Mouse (Mus musculus): ENCODE measurements around the gene C030005K15Rik. TPM values are rescaled to one million over a fixed set of nuclear protein-coding genes. Genes with fewer than 3 reads are reported as not detected.

Gene C030005K15Rik
- total and polyA plus RNA-seq, 3 experiments = not detected

- DNase-seq (ENCODE audit: extremely low read depth) = no peak
- H3K9ac ChIP-seq (ENCODE audit: insufficient read depth, low read depth) = no peak overlapping the region
- H3K4me2 ChIP-seq (ENCODE audit: insufficient read depth, low read depth, poor library complexity, severe bottlenecking) = no peak overlapping the region
- H3K79me2 ChIP-seq (replicated peaks; ENCODE audit: control insufficient read depth, extremely low read depth, insufficient read depth, poor library complexity, severe bottlenecking) = no peaks in the 10 kb centered on the region
- no peaks in the 10 kb centered on the region for H3K9me3 ChIP-seq (replicated peaks; ENCODE audit: low read length)
- no peaks in the 10 kb centered on the region for H3K36me3 ChIP-seq (replicated peaks in 1 of 2; ENCODE audit: control insufficient read depth in 1 of 2, insufficient read depth in 1 of 2, low read length in 1 of 2)
- in situ Hi-C loops (cut with MboI; ENCODE audit: low pct_ligation_motif_present, low pct_unique_long_range_greater_than_20kb, low sequenced_read_pairs) (no loop called here), dilution Hi-C loops (cut with MboI; ENCODE audit: extremely low pct_ligation_motif_present, extremely low pct_unique_long_range_greater_than_20kb, low sequenced_read_pairs) (no loop called here)
- TF ChIP-seq GABPA (IDR thresholded peaks at IDR 0.05; ENCODE audit: insufficient replicate concordance, low read depth, low read length) = no peak
- no peak for TF ChIP-seq RCOR1 (conservative IDR thresholded peaks at IDR 0.05; ENCODE audit: low read depth, low read length)
- no peak for TF ChIP-seq MAFK (IDR thresholded peaks at IDR 0.05; ENCODE audit: insufficient replicate concordance, low read length)
- TF ChIP-seq JUN (IDR thresholded peaks at IDR 0.05; ENCODE audit: insufficient read depth, low read depth, low read length) = no peak
- no peak for TF ChIP-seq USF2 (conservative IDR thresholded peaks at IDR 0.05; ENCODE audit: low read depth, low read length)
- no peak for TF ChIP-seq NELFE (IDR thresholded peaks at IDR 0.05; ENCODE audit: low read depth, low read length)
- no peak overlapping the region for H3K27ac ChIP-seq (ENCODE audit: insufficient read depth, low read depth)
- H3K4me3 ChIP-seq (replicated peaks in 1 of 3; ENCODE audit: low read depth in 2 of 3, low read length in 2 of 3, poor library complexity in 1 of 3) = no peak overlapping the region
- no peaks in the 10 kb centered on the region for H3K4me1 ChIP-seq (ENCODE audit: control insufficient read depth in 1 of 2, insufficient read depth in 2 of 2)
- no peaks in the 10 kb centered on the region for H3K27me3 ChIP-seq (replicated peaks)
Observed at GRCm38 (mm10) chr10:97715289-97715906, 11.2 kb downstream of the C030005K15Rik start.

- Histone ChIP-seq H3K79me2 (replicated peaks; ENCODE audit: control insufficient read depth, extremely low read depth, insufficient read depth, poor library complexity, severe bottlenecking) (no peaks in the 10 kb centered on the region), H3K4me2 (ENCODE audit: insufficient read depth, low read depth, poor library complexity, severe bottlenecking) (no peak overlapping the region), H3K27me3 (replicated peaks) (no peaks in the 10 kb centered on the region), H3K4me3 (replicated peaks in 1 of 3; ENCODE audit: low read depth in 2 of 3, low read length in 2 of 3, poor library complexity in 1 of 3) (no peak overlapping the region), H3K9ac (ENCODE audit: insufficient read depth, low read depth) (no peak overlapping the region), H3K36me3 (replicated peaks in 1 of 2; ENCODE audit: control insufficient read depth in 1 of 2, insufficient read depth in 1 of 2, low read length in 1 of 2) (no peaks in the 10 kb centered on the region), H3K4me1 (ENCODE audit: control insufficient read depth in 1 of 2, insufficient read depth in 2 of 2) (no peaks in the 10 kb centered on the region), H3K27ac (ENCODE audit: insufficient read depth, low read depth) (no peak overlapping the region), H3K9me3 (replicated peaks; ENCODE audit: low read length) (no peaks in the 10 kb centered on the region)
- TF ChIP-seq ZNF384 (IDR thresholded peaks at IDR 0.05; ENCODE audit: low read depth, low read length) (no peak), SMC3 (IDR thresholded peaks at IDR 0.05; ENCODE audit: low read depth, low read length) (no peak), JUN (IDR thresholded peaks at IDR 0.05; ENCODE audit: insufficient read depth, low read depth, low read length) (no peak), IRF4 (IDR thresholded peaks at IDR 0.05; ENCODE audit: low read depth, low read length) (no peak), HCFC1 (IDR thresholded peaks at IDR 0.05; ENCODE audit: low read depth, low read length) (no peak), UBTF (IDR thresholded peaks at IDR 0.05; ENCODE audit: low read depth, low read length) (no peak), E2F4 (IDR thresholded peaks at IDR 0.05; ENCODE audit: insufficient replicate concordance, low read depth, low read length) (no peak), CHD1 (IDR thresholded peaks at IDR 0.05; ENCODE audit: low read depth, low read length) (no peak), POLR2A (IDR thresholded peaks at IDR 0.05; ENCODE audit: low read depth, low read length) (no peak), RCOR1 (conservative IDR thresholded peaks at IDR 0.05; ENCODE audit: low read depth, low read length) (no peak), MAFK (IDR thresholded peaks at IDR 0.05; ENCODE audit: insufficient replicate concordance, low read length) (no peak), TBP (conservative IDR thresholded peaks at IDR 0.05; ENCODE audit: low read depth, low read length) (no peak), BHLHE40 (IDR thresholded peaks at IDR 0.05; ENCODE audit: low read depth, low read length) (no peak), NELFE (IDR thresholded peaks at IDR 0.05; ENCODE audit: low read depth, low read length) (no peak), MYC (IDR thresholded peaks at IDR 0.05; ENCODE audit: low read depth, low read length) (no peak), CTCF (conservative IDR thresholded peaks at IDR 0.05 in 1 of 2, IDR thresholded peaks at IDR 0.05 in 1 of 2; ENCODE audit: low read depth in 2 of 2, low read length in 2 of 2) (no peak)
- dilution Hi-C loops (cut with MboI; ENCODE audit: extremely low pct_ligation_motif_present, extremely low pct_unique_long_range_greater_than_20kb, low sequenced_read_pairs) (no loop called here), in situ Hi-C loops (cut with MboI; ENCODE audit: low pct_ligation_motif_present, low pct_unique_long_range_greater_than_20kb, low sequenced_read_pairs) (no loop called here)
- no peak for DNase-seq (ENCODE audit: extremely low read depth)
Observed at GRCm38 (mm10) chr10:97714584-97714983, 12.0 kb downstream of the C030005K15Rik start.
